Mouse (Mus musculus): Measurements from ENCODE around the gene Gadd45b. TPM values are rescaled to one million over a fixed set of nuclear protein-coding genes. Genes with fewer than 3 reads are reported as not detected.

Gadd45b gene
- polyA plus RNA-seq, 1 experiment from 2014 or later, result 33.6 TPM

DNA sequence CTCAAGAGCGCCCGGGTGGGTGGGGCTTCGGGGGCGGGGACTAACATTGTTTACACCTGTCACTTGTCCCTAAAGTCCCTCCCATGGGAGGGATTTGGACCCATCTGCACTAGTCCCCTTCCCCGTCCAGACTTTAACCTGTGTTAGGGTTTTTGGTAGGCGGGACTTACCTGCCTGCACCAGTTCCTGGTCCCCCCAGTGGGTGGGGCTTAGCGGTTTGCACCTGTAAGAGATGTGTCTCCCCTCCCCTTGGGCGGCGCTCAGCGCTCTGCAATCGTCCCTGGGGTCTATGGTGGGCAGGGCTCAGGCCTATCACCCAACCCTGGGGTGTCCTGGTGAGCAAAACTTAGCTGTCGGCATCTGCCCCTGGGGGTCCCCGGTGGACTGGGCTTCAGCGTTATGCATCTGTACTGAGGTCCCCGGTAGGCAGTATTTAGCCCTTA is 12.5 kb upstream of the Gadd45b start:
- peak overlapping the region; percentile 89 for H3K4me3 ChIP-seq (ENCODE audit: low read length)
- H3K27ac ChIP-seq (ENCODE audit: low read length), result peak overlapping the region; percentile 4; the same call in 1 of the 2 replicates
- H3K9me3 ChIP-seq (replicated peaks; ENCODE audit: control insufficient read depth, low read length), result no peaks in the 10 kb centered on the region
- no peaks in the 10 kb centered on the region for H3K36me3 ChIP-seq (ENCODE audit: control insufficient read depth, insufficient read depth)
- WGBS, result 2% methylated on average over 15 of the region's 15 CpGs
- H3K27me3 ChIP-seq (ENCODE audit: control insufficient read depth, insufficient read depth, low read length), result no peaks in the 10 kb centered on the region
- peak overlapping the region; percentile 89 for H3K9ac ChIP-seq (ENCODE audit: low read length)
- H3K4me1 ChIP-seq (ENCODE audit: control insufficient read depth, insufficient read depth, low read length), result peaks cover 18% of the 10 kb centered on the region
- H3K4me2 ChIP-seq (ENCODE audit: low read depth, low read length), result peak overlapping the region; percentile 93
- peak; percentile 25; the same call in 1 of the 2 replicates for ATAC-seq (replicated peaks; ENCODE audit: extremely low read depth, insufficient read depth, low FRiP score)

GRCm38 (mm10) chr10:80917779-80918434 is 12.0 kb upstream of the Gadd45b start, which contains the start of gene Lmnb2:
Lmnb2 (minus strand) TSS chr10:80918245.
- ATAC-seq (replicated peaks; ENCODE audit: extremely low read depth, insufficient read depth, low FRiP score), result peak; percentile 47; the same call in 1 of the 2 replicates
- under 1% methylated on average over 61 of the region's 61 CpGs for WGBS

DNA sequence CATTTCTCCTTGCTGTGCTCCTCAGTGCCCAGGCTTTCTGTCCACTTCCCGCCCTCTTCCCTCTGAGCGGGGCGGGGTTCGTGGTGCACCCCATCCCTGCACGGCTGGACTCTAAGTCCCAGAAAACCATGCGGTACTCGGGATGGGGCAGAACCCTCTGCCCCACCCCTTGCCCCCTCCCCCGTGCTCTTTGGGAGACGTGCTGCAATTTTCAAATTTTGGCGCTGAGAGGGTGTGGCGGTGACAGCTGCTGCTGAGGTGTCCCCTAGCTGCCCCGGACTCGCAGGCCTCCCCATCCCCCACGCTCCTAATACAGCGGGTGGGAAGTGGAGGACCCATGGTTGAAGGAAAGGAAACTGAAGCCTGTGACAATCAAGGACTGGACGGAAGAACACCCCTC is 8.0 kb upstream of the Gadd45b start:
- no peaks in the 10 kb centered on the region for H3K36me3 ChIP-seq (ENCODE audit: control insufficient read depth, insufficient read depth)
- H3K4me2 ChIP-seq (ENCODE audit: low read depth, low read length), result peak overlapping the region; percentile 65
- H3K9me3 ChIP-seq (replicated peaks; ENCODE audit: control insufficient read depth, low read length), result no peaks in the 10 kb centered on the region
- 2% methylated on average over 16 of the region's 16 CpGs for WGBS
- no peaks in the 10 kb centered on the region for H3K27me3 ChIP-seq (ENCODE audit: control insufficient read depth, insufficient read depth, low read length)
- H3K9ac ChIP-seq (ENCODE audit: low read length), result peak overlapping the region; percentile 62
- peaks cover 16% of the 10 kb centered on the region for H3K4me1 ChIP-seq (ENCODE audit: control insufficient read depth, insufficient read depth, low read length)
- H3K27ac ChIP-seq (ENCODE audit: low read length), result peak overlapping the region; percentile 19; the same call in 1 of the 2 replicates
- H3K4me3 ChIP-seq (ENCODE audit: low read length), result peak overlapping the region; percentile 47
- ATAC-seq (replicated peaks; ENCODE audit: extremely low read depth, insufficient read depth, low FRiP score), result peak; percentile 38; the same call in 1 of the 2 replicates

More at GRCm38 (mm10) chr10:80917779-80918434, 12.0 kb upstream of the Gadd45b start, which contains the start of gene Lmnb2:
- Histone ChIP-seq H3K27me3 (ENCODE audit: control insufficient read depth, insufficient read depth, low read length) (no peaks in the 10 kb centered on the region), H3K9ac (ENCODE audit: low read length) (peak within 1 kb of the TSS; percentile 89), H3K36me3 (ENCODE audit: control insufficient read depth, insufficient read depth) (no peaks in the 10 kb centered on the region), H3K27ac (ENCODE audit: low read length) (peak within 1 kb of the TSS; percentile 4; the same call in 1 of the 2 replicates), H3K4me3 (ENCODE audit: low read length) (peak within 1 kb of the TSS; percentile 89), H3K9me3 (replicated peaks; ENCODE audit: control insufficient read depth, low read length) (no peaks in the 10 kb centered on the region), H3K4me1 (ENCODE audit: control insufficient read depth, insufficient read depth, low read length) (peaks cover 23% of the 10 kb centered on the region), H3K4me2 (ENCODE audit: low read depth, low read length) (peak within 1 kb of the TSS; percentile 93)

- H3K4me1 ChIP-seq (ENCODE audit: control insufficient read depth, insufficient read depth, low read length), result peaks cover 18% of the 10 kb centered on the region
- no peak for ATAC-seq (replicated peaks; ENCODE audit: extremely low read depth, insufficient read depth, low FRiP score)
- no peak overlapping the region for H3K9ac ChIP-seq (ENCODE audit: low read length)
- H3K27me3 ChIP-seq (ENCODE audit: control insufficient read depth, insufficient read depth, low read length), result no peaks in the 10 kb centered on the region
- H3K27ac ChIP-seq (ENCODE audit: low read length), result no peak overlapping the region
- H3K4me2 ChIP-seq (ENCODE audit: low read depth, low read length), result no peak overlapping the region
- 44% methylated on average over 3 of the region's 3 CpGs for WGBS
- H3K36me3 ChIP-seq (ENCODE audit: control insufficient read depth, insufficient read depth), result no peaks in the 10 kb centered on the region
- no peaks in the 10 kb centered on the region for H3K9me3 ChIP-seq (replicated peaks; ENCODE audit: control insufficient read depth, low read length)
- no peak overlapping the region for H3K4me3 ChIP-seq (ENCODE audit: low read length)
Measured at GRCm38 (mm10) chr10:80925472-80925871, 4.4 kb upstream of the Gadd45b start.

DNA sequence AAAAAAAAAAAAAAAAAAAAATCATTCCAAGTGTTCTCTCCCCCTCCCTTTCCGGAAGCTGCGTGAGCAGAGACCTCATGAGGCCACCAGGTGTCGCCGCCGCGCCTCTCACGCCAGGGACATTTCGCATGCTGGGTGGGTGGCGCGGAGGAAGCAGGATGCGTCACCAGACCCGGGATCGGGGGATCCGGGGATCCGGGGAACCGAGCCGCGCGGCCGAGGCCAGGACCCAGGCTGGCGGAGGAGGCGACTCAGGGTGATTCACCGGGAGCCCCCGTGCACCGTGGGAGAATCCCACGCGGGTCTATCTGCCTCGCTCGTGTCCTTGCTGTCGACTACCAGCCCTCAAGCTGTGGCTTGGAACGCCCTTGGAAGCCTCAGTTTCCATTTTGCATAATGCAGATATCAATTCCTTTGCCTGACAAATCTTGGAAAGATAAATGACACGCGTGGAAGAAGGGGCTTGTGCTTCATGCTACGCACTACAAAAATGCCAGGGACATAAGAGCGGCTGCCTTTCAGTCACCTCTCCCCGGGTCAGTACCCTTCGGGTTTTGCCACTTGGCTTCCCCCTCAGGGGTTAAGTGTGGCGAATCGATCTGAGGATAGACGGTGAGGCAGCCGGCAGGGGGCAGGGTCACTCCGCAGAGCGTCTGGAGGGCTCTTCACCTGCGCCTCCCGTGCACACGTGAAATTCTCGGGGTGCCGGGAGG is 1.1 kb upstream of the Gadd45b start:
- no peaks in the 10 kb centered on the region for H3K36me3 ChIP-seq (ENCODE audit: control insufficient read depth, insufficient read depth)
- under 1% methylated on average over 48 of the region's 48 CpGs for WGBS
- H3K27me3 ChIP-seq (ENCODE audit: control insufficient read depth, insufficient read depth, low read length), result no peaks in the 10 kb centered on the region
- ATAC-seq (replicated peaks; ENCODE audit: extremely low read depth, insufficient read depth, low FRiP score), result peak; percentile 37
- peak overlapping the region; percentile 96 for H3K4me2 ChIP-seq (ENCODE audit: low read depth, low read length)
- H3K27ac ChIP-seq (ENCODE audit: low read length), result peak overlapping the region; percentile 97
- no peaks in the 10 kb centered on the region for H3K9me3 ChIP-seq (replicated peaks; ENCODE audit: control insufficient read depth, low read length)
- H3K9ac ChIP-seq (ENCODE audit: low read length), result peak overlapping the region; percentile 86
- H3K4me1 ChIP-seq (ENCODE audit: control insufficient read depth, insufficient read depth, low read length), result peaks cover 32% of the 10 kb centered on the region
- peak overlapping the region; percentile 71 for H3K4me3 ChIP-seq (ENCODE audit: low read length)

DNA sequence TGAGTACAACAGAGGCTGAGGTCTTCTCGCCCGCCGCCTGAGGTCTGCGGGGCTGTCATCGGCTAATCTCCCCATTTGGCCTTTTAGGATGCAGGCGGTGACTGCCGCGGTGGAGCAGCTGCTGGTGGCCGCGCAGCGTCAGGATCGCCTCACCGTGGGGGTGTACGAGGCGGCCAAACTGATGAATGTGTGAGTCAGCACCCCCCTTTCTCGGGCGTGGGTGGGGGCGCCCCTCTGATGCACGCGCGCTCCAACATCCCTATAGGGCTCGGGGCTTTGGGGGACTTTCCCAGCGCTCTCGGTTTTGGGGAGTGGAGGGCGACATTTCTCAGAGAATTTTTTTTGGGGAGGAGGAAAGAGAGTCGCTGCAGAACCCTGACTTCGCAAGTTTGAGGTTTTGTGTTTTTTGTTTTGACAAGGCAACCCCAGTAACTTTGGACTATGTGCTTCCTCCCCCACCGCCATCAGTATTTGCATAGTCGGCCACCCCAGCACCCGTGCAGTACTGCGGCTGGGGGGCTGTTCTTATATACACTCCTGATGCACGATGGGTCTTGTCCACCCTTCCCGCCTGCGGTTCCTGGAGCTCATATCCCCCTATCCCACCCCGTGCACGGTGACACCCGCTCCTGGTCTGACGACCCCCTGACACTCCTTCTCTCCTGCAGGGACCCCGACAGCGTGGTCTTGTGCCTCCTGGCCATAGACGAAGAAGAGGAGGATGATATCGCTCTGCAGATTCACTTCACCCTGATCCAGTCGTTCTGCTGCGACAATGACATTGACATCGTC is 684 bp downstream of the Gadd45b start:
- peak overlapping the region; percentile 84 for H3K4me2 ChIP-seq (ENCODE audit: low read depth, low read length)
- under 1% methylated on average over 45 of the region's 45 CpGs for WGBS
- H3K9me3 ChIP-seq (replicated peaks; ENCODE audit: control insufficient read depth, low read length), result no peaks in the 10 kb centered on the region
- peaks cover 36% of the 10 kb centered on the region for H3K4me1 ChIP-seq (ENCODE audit: control insufficient read depth, insufficient read depth, low read length)
- peak overlapping the region; percentile 87 for H3K4me3 ChIP-seq (ENCODE audit: low read length)
- H3K27ac ChIP-seq (ENCODE audit: low read length), result peak overlapping the region; percentile 84
- H3K27me3 ChIP-seq (ENCODE audit: control insufficient read depth, insufficient read depth, low read length), result no peaks in the 10 kb centered on the region
- no peak for ATAC-seq (replicated peaks; ENCODE audit: extremely low read depth, insufficient read depth, low FRiP score)
- no peaks in the 10 kb centered on the region for H3K36me3 ChIP-seq (ENCODE audit: control insufficient read depth, insufficient read depth)
- H3K9ac ChIP-seq (ENCODE audit: low read length), result peak overlapping the region; percentile 83

GRCm38 (mm10) chr10:80931153-80931671 is 1.3 kb downstream of the Gadd45b start:
- Histone ChIP-seq H3K27me3 (ENCODE audit: control insufficient read depth, insufficient read depth, low read length) (no peaks in the 10 kb centered on the region), H3K4me1 (ENCODE audit: control insufficient read depth, insufficient read depth, low read length) (peaks cover 43% of the 10 kb centered on the region), H3K4me2 (ENCODE audit: low read depth, low read length) (peak overlapping the region; percentile 84), H3K9ac (ENCODE audit: low read length) (peak overlapping the region; percentile 83), H3K9me3 (replicated peaks; ENCODE audit: control insufficient read depth, low read length) (no peaks in the 10 kb centered on the region), H3K4me3 (ENCODE audit: low read length) (peak overlapping the region; percentile 87), H3K27ac (ENCODE audit: low read length) (peak overlapping the region; percentile 84), H3K36me3 (ENCODE audit: control insufficient read depth, insufficient read depth) (no peaks in the 10 kb centered on the region)
- ATAC-seq (replicated peaks; ENCODE audit: extremely low read depth, insufficient read depth, low FRiP score), result no peak; the same call in 1 of the 2 replicates
- WGBS, result 5% methylated on average over 14 of the region's 14 CpGs

DNA sequence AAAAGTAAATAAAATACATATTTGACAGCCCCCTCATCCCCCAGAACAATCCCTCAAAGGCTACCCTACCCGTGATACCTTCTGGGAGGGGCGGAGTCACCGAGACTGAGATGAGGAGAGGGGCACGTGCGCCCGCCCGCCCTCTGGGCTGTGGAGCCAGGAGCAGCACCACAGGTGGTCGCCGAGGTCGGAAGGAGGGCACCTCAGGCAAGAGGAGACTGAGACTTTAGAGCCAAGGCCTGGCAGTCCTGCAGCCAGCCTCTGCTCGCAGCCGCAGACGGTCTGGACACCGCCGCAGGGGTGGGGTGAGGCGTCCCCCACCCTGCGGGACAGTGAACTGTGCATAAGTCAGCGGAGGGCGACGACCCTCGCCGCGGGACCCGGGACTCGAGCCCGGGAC is 1.8 kb downstream of the Gadd45b start:
- Histone ChIP-seq H3K27ac (ENCODE audit: low read length) (peak overlapping the region; percentile 84), H3K9me3 (replicated peaks; ENCODE audit: control insufficient read depth, low read length) (no peaks in the 10 kb centered on the region), H3K27me3 (ENCODE audit: control insufficient read depth, insufficient read depth, low read length) (no peaks in the 10 kb centered on the region), H3K4me3 (ENCODE audit: low read length) (peak overlapping the region; percentile 87), H3K4me2 (ENCODE audit: low read depth, low read length) (peak overlapping the region; percentile 84), H3K9ac (ENCODE audit: low read length) (peak overlapping the region; percentile 83), H3K36me3 (ENCODE audit: control insufficient read depth, insufficient read depth) (no peaks in the 10 kb centered on the region), H3K4me1 (ENCODE audit: control insufficient read depth, insufficient read depth, low read length) (peaks cover 45% of the 10 kb centered on the region)
- ATAC-seq (replicated peaks; ENCODE audit: extremely low read depth, insufficient read depth, low FRiP score), result no peak
- 6% methylated on average over 26 of the region's 26 CpGs for WGBS
